Mouse (Mus musculus) thymus, adult 2 months (tissue): Measurements from ENCODE around the gene Myh6. TPM values are rescaled to one million over a fixed set of nuclear protein-coding genes. Genes with fewer than 3 reads are reported as not detected.

Experiments used
- DNase-seq: peaks from one replicate; pipeline ENCODE4 v3.0.0; 2021
- H3K27ac ChIP-seq: fragments of 200-500 bp; 2 replicates; pipeline ENCODE4 v1.5.1; 2012; ENCODE audit warnings: low read length, control low read depth; ENCODE audit not compliant: control insufficient read depth, insufficient read depth
- H3K27me3 ChIP-seq: fragments of 200-500 bp; 2 replicates; pipeline ENCODE4 v1.6.1; 2012; ENCODE audit warnings: mild to moderate bottlenecking, low read length, moderate library complexity, mixed read lengths; ENCODE audit not compliant: control insufficient read depth, insufficient read depth
- H3K36me3 ChIP-seq: fragments of 200-500 bp; 2 replicates; pipeline ENCODE4 v1.6.1; 2012; ENCODE audit warnings: mild to moderate bottlenecking, low read length, moderate library complexity; ENCODE audit not compliant: control insufficient read depth, insufficient read depth
- H3K4me1 ChIP-seq: fragments of 200-500 bp; replicated peaks from 2 replicates; pipeline ENCODE4 v1.6.1; 2012; ENCODE audit warnings: low read length; ENCODE audit not compliant: control insufficient read depth, insufficient read depth
- H3K4me3 ChIP-seq: fragments of 200-500 bp; 2 replicates; pipeline ENCODE4 v1.5.1; 2012; ENCODE audit warnings: mild to moderate bottlenecking, low read length, control low read depth, moderate library complexity; ENCODE audit not compliant: control insufficient read depth, insufficient read depth
- CTCF ChIP-seq: fragments of 200-500 bp; IDR thresholded peaks from 2 replicates; pipeline ENCODE4 v1.5.1; 2012; ENCODE audit warnings: mild to moderate bottlenecking, control low read depth, low read length, moderate library complexity, borderline replicate concordance; ENCODE audit not compliant: control insufficient read depth, poor library complexity, insufficient read depth; ENCODE audit errors: extremely low read depth
- POLR2A ChIP-seq: fragments of 200-500 bp; IDR thresholded peaks from 2 replicates; pipeline ENCODE4 v1.6.1; 2012; ENCODE audit warnings: mild to moderate bottlenecking, low read length, control low read depth, moderate library complexity; ENCODE audit not compliant: control insufficient read depth, poor library complexity, insufficient read depth; ENCODE audit errors: extremely low read depth
- WGBS: fragments of 180-500 bp; shearing (Covaris S2); methylation state at CpG from one replicate; pipeline ENCODE4 v1.1.7; 2018; 5-methylcytosine and 5-hydroxymethylcytosine counted together
- polyA plus RNA-seq: library from polyadenylated mRNA; depleted of rRNA; stranded (reverse); fragments of >200 nt; gene quantifications from 2 replicates; pipeline ENCODE4 v1.2.3, GENCODE M21; 2012

Myh6 gene
- polyA plus RNA-seq, 1 experiment: 159 TPM

GRCm38 (mm10) chr14:54935904-54936830, 30.6 kb downstream of the Myh6 start, which contains the start of gene Cmtm5:
Gene Cmtm5, plus strand, starts transcription at chr14:54936261.
- WGBS: 49% methylated on average over 8 of the region's 8 CpGs
- Histone ChIP-seq H3K4me1 (peaks cover 3% of the 10 kb centered on the region; the same call in 1 of the 2 replicates), H3K27ac (no peak within 1 kb of the TSS), H3K27me3 (no peaks in the 10 kb centered on the region), H3K4me3 (no peak within 1 kb of the TSS), H3K36me3 (no peaks in the 10 kb centered on the region)
- TF ChIP-seq CTCF (no peak), POLR2A (no peak)
- DNase-seq: no peak

GRCm38 (mm10) chr14:54932645-54933150, 34.0 kb downstream of the Myh6 start, which contains the start of gene Il25:
Gene Il25, plus strand, starts transcription at chr14:54932695.
- no peaks in the 10 kb centered on the region for H3K4me1 ChIP-seq
- DNase-seq: no peak
- H3K4me3 ChIP-seq: no peak within 1 kb of the TSS
- no peaks in the 10 kb centered on the region for H3K36me3 ChIP-seq
- H3K27me3 ChIP-seq: no peaks in the 10 kb centered on the region
- 84% methylated on average over 6 of the region's 6 CpGs for WGBS
- no peak within 1 kb of the TSS for H3K27ac ChIP-seq
- TF ChIP-seq CTCF: no peak
- TF ChIP-seq POLR2A: no peak

DNA sequence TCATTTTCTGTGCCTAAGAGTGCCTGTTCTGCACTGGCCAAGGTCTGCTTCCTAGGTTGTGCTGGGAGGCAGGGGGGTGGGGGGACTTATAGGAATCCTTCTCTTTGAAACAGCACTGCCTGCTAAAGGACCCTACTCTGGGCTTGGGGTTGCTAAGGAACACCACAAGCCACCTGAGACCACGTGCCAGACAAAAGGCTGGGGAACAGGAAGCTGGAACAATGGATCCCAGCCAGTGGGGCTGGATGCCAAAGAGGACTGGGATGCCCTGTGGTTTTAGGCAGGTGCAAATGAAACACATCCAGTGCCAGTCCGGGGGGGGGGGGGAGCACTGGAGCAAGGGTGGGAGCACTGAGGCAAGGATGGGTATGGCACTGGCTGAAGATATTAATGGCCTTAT, 36.3 kb downstream of the Myh6 start:
- Histone ChIP-seq H3K4me3 (no peak overlapping the region), H3K27me3 (peaks cover 8% of the 10 kb centered on the region), H3K4me1 (no peaks in the 10 kb centered on the region), H3K27ac (no peak overlapping the region), H3K36me3 (no peaks in the 10 kb centered on the region)
- no peak for DNase-seq
- 27% methylated on average over 2 of the region's 2 CpGs for WGBS
- no peak for TF ChIP-seq CTCF
- TF ChIP-seq POLR2A: no peak

- no peaks in the 10 kb centered on the region for H3K36me3 ChIP-seq
- 83% methylated on average over 5 of the region's 5 CpGs for WGBS
- TF ChIP-seq CTCF (no peak), POLR2A (no peak)
- DNase-seq: no peak
- H3K4me1 ChIP-seq: no peaks in the 10 kb centered on the region
- H3K27ac ChIP-seq: no peak overlapping the region
- no peak overlapping the region for H3K4me3 ChIP-seq
- H3K27me3 ChIP-seq: peaks cover 10% of the 10 kb centered on the region
Observed at GRCm38 (mm10) chr14:54929801-54930200, 36.9 kb downstream of the Myh6 start.

DNA sequence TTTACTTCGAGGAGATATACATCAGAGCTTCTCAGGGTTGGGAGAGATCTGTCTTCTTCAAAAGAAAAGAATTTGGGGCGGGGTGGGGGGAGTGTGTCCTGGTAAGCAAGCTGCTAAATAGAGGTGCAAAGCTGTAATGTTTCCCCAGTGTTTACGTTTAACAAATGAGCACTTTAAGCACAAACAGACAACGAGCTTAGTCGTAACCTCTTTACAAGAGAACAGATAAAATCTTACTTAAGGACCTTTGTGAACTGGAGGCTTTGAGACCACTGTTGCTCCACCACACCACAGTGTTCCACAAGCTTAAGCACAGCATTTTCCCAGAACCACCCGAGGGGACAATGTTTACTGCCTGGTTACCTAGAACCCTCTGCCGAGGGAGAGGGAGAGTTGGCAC, 39.4 kb downstream of the Myh6 start:
- Histone ChIP-seq H3K27me3 (peaks cover 10% of the 10 kb centered on the region), H3K27ac (no peak overlapping the region), H3K4me1 (no peaks in the 10 kb centered on the region), H3K36me3 (no peaks in the 10 kb centered on the region), H3K4me3 (no peak overlapping the region)
- 41% methylated on average over 7 of the region's 7 CpGs for WGBS
- DNase-seq: no peak
- no peak for TF ChIP-seq POLR2A
- no peak for TF ChIP-seq CTCF

GRCm38 (mm10) chr14:54926401-54927158, 40.1 kb downstream of the Myh6 start:
- WGBS: 4% methylated on average over 56 of the region's 58 CpGs
- no peak for DNase-seq
- Histone ChIP-seq H3K4me3 (peak overlapping the region; percentile 11), H3K27me3 (peaks cover 10% of the 10 kb centered on the region), H3K36me3 (no peaks in the 10 kb centered on the region), H3K4me1 (no peaks in the 10 kb centered on the region), H3K27ac (no peak overlapping the region)
- no peak for TF ChIP-seq CTCF
- TF ChIP-seq POLR2A: no peak
